Mouse (Mus musculus) forebrain, embryonic 15.5 days (tissue): ENCODE measurements around the gene Slc15a4. TPM values are rescaled to one million over a fixed set of nuclear protein-coding genes. Genes with fewer than 3 reads are reported as not detected.

Experiments used
- ATAC-seq: fragments of 200-750 bp; cut with Nextera tagmentation; replicated peaks from 2 replicates; pipeline ENCODE4 v1.8.0; 2017; ENCODE audit warnings: mild to moderate bottlenecking, moderate TSS enrichment, moderate library complexity
- H3K27ac ChIP-seq: fragments of 300-500 bp; sonication (generic); replicated peaks from 2 replicates; pipeline ENCODE4 v1.5.1; 2015; ENCODE audit warnings: mild to moderate bottlenecking, inconsistent platforms
- H3K27me3 ChIP-seq: fragments of 300-500 bp; sonication (generic); 2 replicates; pipeline ENCODE4 v1.6.1; 2015; ENCODE audit warnings: inconsistent platforms
- H3K36me3 ChIP-seq: fragments of 300-500 bp; sonication (generic); 2 replicates; pipeline ENCODE4 v1.6.1; 2015; ENCODE audit warnings: mild to moderate bottlenecking, inconsistent platforms
- H3K4me1 ChIP-seq: fragments of 300-500 bp; sonication (generic); 2 replicates; pipeline ENCODE4 v1.6.1; 2015; ENCODE audit warnings: inconsistent platforms
- H3K4me2 ChIP-seq: fragments of 300-500 bp; sonication (generic); replicated peaks from 2 replicates; pipeline ENCODE4 v1.6.1; 2015; ENCODE audit warnings: mild to moderate bottlenecking, inconsistent platforms
- H3K4me3 ChIP-seq: fragments of 300-500 bp; sonication (generic); 2 replicates; pipeline ENCODE4 v1.5.1; 2015; ENCODE audit warnings: mild to moderate bottlenecking, inconsistent platforms
- H3K9ac ChIP-seq: fragments of 300-500 bp; sonication (generic); replicated peaks from 2 replicates; pipeline ENCODE4 v1.6.1; 2015; ENCODE audit warnings: mild to moderate bottlenecking, inconsistent platforms
- H3K9me3 ChIP-seq: fragments of 300-500 bp; sonication (generic); 2 replicates; pipeline ENCODE4 v1.6.1; 2016; ENCODE audit warnings: inconsistent platforms
- WGBS: fragments of 180-500 bp; shearing (Covaris S2); methylation state at CpG from one replicate; pipeline ENCODE4 v1.1.7; 2015; ENCODE audit warnings: mixed read lengths; 5-methylcytosine and 5-hydroxymethylcytosine counted together
- polyA plus RNA-seq: library from polyadenylated mRNA; unstranded; fragments of >200 nt; fragmentation: Nextera tagmentation; extraction: Ambion mirVana; gene quantifications from 2 replicates; pipeline ENCODE4 v1.2.1, GENCODE M21; 2015

The Slc15a4 gene
- polyA plus RNA-seq, 1 experiment from 2014 or later, result 29.1 TPM

DNA sequence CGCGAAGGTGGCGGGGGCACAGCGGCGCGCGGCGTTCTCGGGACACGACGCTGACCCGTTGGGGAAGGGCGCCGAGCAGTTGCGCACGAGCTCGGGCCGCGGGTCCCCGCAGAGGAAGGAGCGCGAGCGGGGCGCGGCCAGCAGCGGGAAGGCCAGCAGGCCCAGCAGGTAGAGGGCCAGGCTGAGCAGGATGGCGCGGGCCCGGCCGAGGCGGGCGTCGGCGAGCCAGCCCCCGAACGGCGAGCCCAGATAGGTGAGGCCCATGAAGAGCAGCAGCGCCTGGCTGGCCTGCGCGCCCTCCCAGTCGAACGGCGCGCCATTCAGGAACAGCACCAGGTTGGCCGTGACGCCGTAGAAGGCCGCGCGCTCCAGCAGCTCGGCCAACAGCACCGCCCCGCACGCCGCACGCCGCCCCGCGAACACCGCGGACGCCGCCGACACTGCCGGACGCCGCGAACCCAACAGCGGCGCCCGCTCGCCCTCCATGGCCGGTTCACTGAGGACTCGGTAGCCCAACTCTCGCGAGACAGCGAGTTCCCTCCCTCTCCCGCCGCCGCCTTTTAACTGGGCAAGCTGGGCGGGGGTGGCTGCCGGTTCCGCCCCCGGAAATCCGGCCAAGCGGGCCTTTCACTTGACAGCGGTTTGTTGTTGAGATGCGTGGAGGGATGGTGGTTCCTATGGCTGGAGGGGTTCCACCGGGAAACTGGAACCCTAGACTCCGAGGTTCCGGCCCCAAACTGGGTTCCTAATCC lies 15.6 kb downstream of the Slc15a4 start:
- Histone ChIP-seq H3K4me2 (peak overlapping the region; percentile 88), H3K4me1 (peaks cover 33% of the 10 kb centered on the region), H3K27me3 (no peaks in the 10 kb centered on the region), H3K9ac (peak overlapping the region; percentile 99), H3K27ac (peak overlapping the region; percentile 80), H3K9me3 (no peaks in the 10 kb centered on the region), H3K36me3 (no peaks in the 10 kb centered on the region), H3K4me3 (peak overlapping the region; percentile 98)
- under 1% methylated on average over 87 of the region's 91 CpGs for WGBS
- peak; percentile 96 for ATAC-seq

DNA sequence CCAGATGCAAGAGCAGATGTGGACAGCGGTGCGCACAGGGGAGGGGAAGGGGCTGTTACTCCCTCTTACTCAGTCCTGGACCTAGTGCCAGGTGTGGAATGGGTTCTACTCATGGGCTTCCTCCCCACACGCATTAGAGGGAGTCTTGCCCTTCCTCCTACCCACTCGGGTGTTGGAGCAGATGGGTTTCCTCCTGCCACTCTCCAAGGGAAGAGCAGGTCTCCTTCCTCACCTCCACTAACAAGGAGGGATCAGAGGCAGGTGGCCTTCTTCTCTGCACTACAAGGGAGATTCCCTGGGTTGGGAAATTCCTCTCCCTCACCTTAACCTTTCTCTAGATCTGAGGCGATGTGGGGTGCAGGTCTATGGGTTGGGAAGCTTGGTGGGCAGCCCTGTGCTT lies 16.5 kb downstream of the Slc15a4 start:
- ATAC-seq, result 0 out of 2 replicates have a peak, but pooled peaks have one; percentile 2

DNA sequence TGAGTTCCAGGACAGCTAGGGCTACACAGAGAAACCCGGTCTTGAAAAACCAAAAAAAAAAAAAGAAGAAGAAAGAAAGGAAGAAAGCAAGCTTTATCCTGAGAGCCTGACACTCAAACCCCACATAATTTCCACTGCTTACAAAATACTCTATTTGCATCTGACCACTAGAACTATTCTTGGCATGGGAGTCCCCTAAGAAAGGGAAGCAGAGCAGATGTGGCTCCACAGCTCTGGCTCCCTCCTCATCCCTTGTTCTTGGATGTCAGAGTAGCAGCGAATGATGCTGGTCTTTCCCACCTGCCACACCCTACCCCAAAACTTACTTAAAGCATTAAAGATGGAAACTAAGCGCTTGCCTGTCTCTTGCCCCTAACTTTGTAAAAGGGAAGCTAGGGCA lies 17.2 kb downstream of the Slc15a4 start:
- Histone ChIP-seq H3K27me3 (no peaks in the 10 kb centered on the region), H3K4me2 (peak overlapping the region; percentile 88), H3K9ac (peak overlapping the region; percentile 99), H3K4me3 (peak overlapping the region; percentile 98), H3K36me3 (no peaks in the 10 kb centered on the region), H3K9me3 (no peaks in the 10 kb centered on the region), H3K27ac (no peak overlapping the region), H3K4me1 (peaks cover 39% of the 10 kb centered on the region)
- WGBS, result 69% methylated on average over 3 of the region's 3 CpGs
- no peak for ATAC-seq

More for the DNA sequence above, 16.5 kb downstream of the Slc15a4 start:
- Histone ChIP-seq H3K4me2 (peak overlapping the region; percentile 88), H3K27ac (peak overlapping the region; percentile 7; the same call in 1 of the 2 replicates), H3K4me1 (peaks cover 35% of the 10 kb centered on the region), H3K9ac (peak overlapping the region; percentile 99), H3K4me3 (peak overlapping the region; percentile 98), H3K9me3 (no peaks in the 10 kb centered on the region), H3K36me3 (no peaks in the 10 kb centered on the region), H3K27me3 (no peaks in the 10 kb centered on the region)
- 26% methylated on average over 5 of the region's 5 CpGs for WGBS

DNA sequence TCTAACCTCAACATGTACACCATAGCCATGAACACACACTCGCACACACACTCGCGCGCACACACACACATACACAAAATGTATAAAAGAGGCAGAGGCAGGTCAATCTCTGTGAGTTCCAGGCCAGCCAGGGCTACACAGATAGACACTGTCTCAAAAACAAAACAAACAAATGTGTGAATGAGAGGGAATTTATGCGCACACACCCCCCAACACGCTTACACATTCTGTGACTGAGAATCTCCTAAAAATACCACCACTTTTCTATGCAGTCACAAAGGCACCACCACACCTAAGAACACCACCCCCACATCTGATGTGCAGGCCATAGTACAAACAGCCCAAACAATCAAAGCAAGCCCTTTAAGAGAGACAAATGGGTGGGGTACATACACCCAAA lies 20.3 kb downstream of the Slc15a4 start:
- Histone ChIP-seq H3K4me2 (no peak overlapping the region), H3K4me3 (no peak overlapping the region), H3K9me3 (no peaks in the 10 kb centered on the region), H3K27me3 (no peaks in the 10 kb centered on the region), H3K36me3 (peaks cover 7% of the 10 kb centered on the region), H3K27ac (no peak overlapping the region), H3K9ac (no peak overlapping the region), H3K4me1 (peaks cover 36% of the 10 kb centered on the region)
- ATAC-seq, result no peak
- 92% methylated on average over 6 of the region's 6 CpGs for WGBS

DNA sequence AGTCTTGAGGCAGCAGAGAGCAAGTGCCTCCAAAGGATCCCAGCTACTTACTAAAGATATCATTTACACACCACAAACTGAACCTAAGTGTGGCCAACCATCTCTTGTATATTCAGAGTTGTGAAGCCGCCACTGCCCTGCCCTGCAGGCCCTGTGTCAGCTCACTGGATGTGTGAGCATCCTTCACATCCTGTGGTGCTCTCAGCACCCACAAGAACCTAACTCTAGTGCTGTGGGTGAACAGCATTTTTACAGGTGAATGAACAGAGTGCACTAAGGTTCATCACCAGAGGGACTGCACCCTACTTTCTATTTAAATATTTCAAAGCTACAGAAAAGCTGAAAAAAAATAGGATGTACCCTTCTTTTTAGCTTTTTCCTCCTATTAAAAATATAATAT lies 20.8 kb downstream of the Slc15a4 start:
- ATAC-seq, result no peak
- no peak overlapping the region for H3K4me2 ChIP-seq
- H3K4me1 ChIP-seq, result peaks cover 35% of the 10 kb centered on the region
- no peak overlapping the region for H3K9ac ChIP-seq
- WGBS, result 93% methylated on average over 1 of the region's 1 CpGs
- H3K27me3 ChIP-seq, result no peaks in the 10 kb centered on the region
- H3K27ac ChIP-seq, result no peak overlapping the region
- H3K4me3 ChIP-seq, result no peak overlapping the region
- peaks cover 10% of the 10 kb centered on the region for H3K36me3 ChIP-seq
- no peaks in the 10 kb centered on the region for H3K9me3 ChIP-seq

DNA sequence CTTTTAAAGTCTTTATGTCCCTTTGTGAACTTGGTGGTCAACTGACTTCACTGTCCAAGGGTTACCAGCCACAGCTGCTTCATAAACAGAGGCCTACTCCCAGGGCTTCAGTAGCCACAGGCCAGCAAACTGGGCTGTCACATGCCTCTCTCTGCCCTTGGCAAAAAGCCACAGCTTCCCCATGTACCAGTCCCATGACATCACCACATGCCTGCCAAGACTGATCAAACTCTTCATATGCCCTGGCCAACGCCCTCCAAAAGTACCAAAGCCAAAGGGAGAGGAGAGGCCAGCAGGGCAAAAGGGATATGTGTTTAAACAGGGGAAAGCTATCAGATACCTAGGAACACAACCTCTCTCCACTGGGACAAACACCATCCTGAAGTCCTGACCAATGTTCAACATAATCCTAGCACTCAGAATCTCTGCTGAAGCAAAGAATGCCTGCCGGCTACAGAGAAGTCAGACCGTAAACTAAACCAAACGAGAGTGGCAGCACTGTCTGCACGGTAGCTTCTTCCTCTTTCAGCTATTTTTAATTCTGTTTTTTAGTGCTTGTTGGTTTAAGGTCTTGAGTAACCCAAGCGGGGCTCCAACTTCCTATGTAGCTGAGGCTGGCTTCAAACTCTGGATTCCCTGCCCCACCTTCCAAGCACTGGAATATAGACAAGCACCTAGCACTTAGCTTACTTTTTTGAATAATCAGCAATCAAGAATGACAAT lies 21.7 kb downstream of the Slc15a4 start:
- 86% methylated on average over 6 of the region's 6 CpGs for WGBS
- H3K27me3 ChIP-seq, result no peaks in the 10 kb centered on the region
- H3K36me3 ChIP-seq, result peaks cover 11% of the 10 kb centered on the region
- H3K9me3 ChIP-seq, result no peaks in the 10 kb centered on the region
- ATAC-seq, result no peak
- H3K4me3 ChIP-seq, result no peak overlapping the region
- no peak overlapping the region for H3K4me2 ChIP-seq
- no peak overlapping the region for H3K9ac ChIP-seq
- peaks cover 30% of the 10 kb centered on the region for H3K4me1 ChIP-seq
- no peak overlapping the region for H3K27ac ChIP-seq

DNA sequence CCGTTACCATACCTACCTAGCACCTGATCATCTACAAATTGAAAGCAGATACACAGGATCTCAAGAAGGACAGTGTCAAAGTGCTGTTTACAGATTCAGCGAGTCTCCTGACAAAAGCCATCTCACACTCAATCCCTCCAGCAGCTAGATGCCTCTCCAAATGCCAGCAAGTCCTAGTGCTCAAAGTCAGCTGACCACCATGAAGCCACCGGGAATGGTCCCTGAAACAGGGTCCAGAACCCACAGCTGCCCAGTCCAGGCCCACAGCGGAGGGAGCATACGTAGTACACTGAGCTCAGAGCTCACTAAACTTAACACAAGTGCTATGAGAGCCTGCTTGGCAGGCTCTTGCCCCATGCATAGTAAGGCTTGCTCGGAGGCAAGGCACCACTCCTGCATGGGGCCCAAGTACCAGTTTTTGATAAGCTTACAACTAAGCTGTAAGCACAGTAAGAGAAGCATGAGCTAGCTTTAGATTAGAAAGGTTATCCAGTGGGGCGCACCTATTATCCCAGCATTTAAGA lies 23.4 kb downstream of the Slc15a4 start:
- Histone ChIP-seq H3K27ac (no peak overlapping the region), H3K27me3 (no peaks in the 10 kb centered on the region), H3K36me3 (peaks cover 18% of the 10 kb centered on the region), H3K9me3 (no peaks in the 10 kb centered on the region), H3K9ac (no peak overlapping the region), H3K4me2 (no peak overlapping the region), H3K4me1 (peaks cover 13% of the 10 kb centered on the region), H3K4me3 (no peak overlapping the region)
- WGBS, result 87% methylated on average over 7 of the region's 7 CpGs
- ATAC-seq, result no peak

DNA sequence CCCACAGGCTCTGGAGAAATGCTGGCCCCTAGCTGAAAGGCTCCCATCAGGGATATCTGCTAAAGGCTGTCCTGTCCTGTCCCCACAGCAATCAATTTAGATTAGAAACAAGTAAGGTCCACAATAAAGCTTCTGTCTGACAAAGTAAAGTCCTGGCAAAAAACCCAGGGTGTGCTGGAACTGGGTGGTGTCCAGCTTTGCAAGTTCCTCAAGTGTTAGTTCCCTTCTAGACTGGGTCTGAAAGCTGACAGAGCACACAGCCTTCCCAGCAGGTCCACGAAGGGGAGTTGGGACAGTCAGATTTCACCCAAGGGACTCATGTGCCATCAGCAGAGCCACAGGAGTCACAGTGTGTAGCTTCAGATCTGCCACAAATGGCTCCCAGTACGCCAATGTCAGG lies 25.2 kb downstream of the Slc15a4 start:
- Histone ChIP-seq H3K4me2 (no peak overlapping the region), H3K36me3 (peaks cover 33% of the 10 kb centered on the region), H3K27me3 (no peaks in the 10 kb centered on the region), H3K4me1 (0 out of 2 replicates have a peak, but pooled peaks cover 6% of the 10 kb centered on the region), H3K9me3 (no peaks in the 10 kb centered on the region), H3K27ac (no peak overlapping the region), H3K4me3 (no peak overlapping the region), H3K9ac (no peak overlapping the region)
- ATAC-seq, result no peak
- WGBS, result 90% methylated on average over 2 of the region's 2 CpGs

DNA sequence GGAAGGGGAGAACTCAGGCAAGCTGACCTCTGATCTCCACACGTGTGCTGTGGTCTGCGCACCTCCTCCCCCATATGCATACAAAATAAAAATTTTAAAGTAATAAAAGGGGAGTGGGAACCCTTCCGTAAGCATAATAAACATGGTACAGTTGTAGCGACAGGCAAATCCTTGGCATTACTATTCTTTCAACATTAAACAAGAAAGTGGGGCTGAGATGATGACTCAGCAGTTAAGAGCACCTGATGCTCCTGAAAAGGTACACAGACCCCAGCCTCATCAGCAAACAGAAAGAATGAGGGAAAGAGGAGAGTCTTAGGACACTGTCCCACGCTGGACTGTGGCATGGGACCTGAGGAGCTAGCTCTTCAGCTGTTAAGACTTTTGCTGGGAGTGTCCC lies 29.7 kb downstream of the Slc15a4 start:
- Histone ChIP-seq H3K4me1 (no peaks in the 10 kb centered on the region), H3K4me2 (no peak overlapping the region), H3K9ac (no peak overlapping the region), H3K27ac (no peak overlapping the region), H3K4me3 (no peak overlapping the region), H3K9me3 (no peaks in the 10 kb centered on the region), H3K36me3 (peaks cover 68% of the 10 kb centered on the region), H3K27me3 (no peaks in the 10 kb centered on the region)
- no peak for ATAC-seq
- WGBS, result 95% methylated on average over 5 of the region's 5 CpGs

DNA sequence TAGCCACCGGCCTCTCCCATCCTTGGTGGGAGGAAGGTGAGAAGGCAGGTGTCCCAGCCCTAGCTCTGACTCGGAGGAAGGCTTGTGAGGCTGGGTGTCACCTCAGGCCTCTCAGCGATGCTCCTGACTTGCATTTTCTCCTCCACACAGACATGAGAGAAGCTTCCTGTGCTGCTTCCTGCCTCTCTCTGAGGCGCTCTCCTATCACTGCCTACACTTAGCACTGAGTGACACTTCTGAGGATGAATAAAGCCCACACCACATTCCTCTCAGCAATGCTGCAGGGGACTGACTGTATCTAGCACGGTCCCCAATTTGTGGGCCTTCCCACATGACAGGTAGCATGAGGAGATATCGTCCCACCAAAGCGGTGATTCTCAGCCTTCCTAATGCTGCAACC lies 35.8 kb downstream of the Slc15a4 start:
- Histone ChIP-seq H3K9ac (no peak overlapping the region), H3K4me3 (no peak overlapping the region), H3K27me3 (no peaks in the 10 kb centered on the region), H3K36me3 (peaks cover 79% of the 10 kb centered on the region), H3K4me1 (no peaks in the 10 kb centered on the region), H3K27ac (no peak overlapping the region), H3K4me2 (no peak overlapping the region), H3K9me3 (no peaks in the 10 kb centered on the region)
- WGBS, result 93% methylated on average over 7 of the region's 7 CpGs
- no peak for ATAC-seq

DNA sequence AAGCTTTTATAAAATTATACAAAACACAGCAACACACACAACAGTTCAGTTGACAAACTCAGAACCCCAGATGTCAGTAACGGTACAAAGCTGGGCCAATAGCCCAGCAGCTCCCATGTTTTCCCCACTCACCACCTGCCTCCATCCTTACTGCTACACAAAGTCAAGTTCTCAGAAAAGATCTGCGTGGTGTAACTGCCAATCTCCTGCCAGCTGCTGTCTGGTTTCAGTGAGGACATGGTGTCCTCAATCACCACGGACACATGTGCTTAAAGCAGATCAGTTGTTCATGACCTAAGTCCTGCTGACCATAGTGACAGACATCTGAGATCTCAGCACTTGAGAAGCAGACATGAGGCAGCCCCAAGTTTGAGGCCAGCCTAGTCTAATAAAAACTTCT lies 37.0 kb downstream of the Slc15a4 start:
- no peak for ATAC-seq
- Histone ChIP-seq H3K9ac (no peak overlapping the region), H3K36me3 (peaks cover 69% of the 10 kb centered on the region), H3K4me3 (no peak overlapping the region), H3K27me3 (no peaks in the 10 kb centered on the region), H3K27ac (no peak overlapping the region), H3K9me3 (no peaks in the 10 kb centered on the region), H3K4me1 (no peaks in the 10 kb centered on the region), H3K4me2 (no peak overlapping the region)
- WGBS, result 87% methylated on average over 3 of the region's 3 CpGs

DNA sequence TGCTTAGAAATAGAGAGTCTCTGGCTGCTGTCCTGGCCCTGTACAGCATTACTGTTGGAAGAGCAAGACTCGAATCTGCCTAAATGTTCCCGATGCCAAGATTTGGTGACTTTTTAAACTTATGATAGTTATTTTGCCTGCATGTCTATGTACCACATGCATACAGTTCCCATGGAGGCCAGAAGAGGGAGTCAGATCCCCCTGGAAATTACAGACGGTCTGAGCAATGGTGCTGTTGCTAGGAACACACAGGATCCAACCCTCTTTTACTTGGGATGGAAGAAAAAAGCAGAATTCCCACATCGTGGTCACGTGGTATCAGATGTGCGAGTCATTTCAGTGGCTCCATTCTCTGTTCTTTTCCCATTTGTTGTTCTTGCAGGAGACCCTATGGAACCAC lies 39.8 kb downstream of the Slc15a4 start:
- Histone ChIP-seq H3K27ac (no peak overlapping the region), H3K4me1 (no peaks in the 10 kb centered on the region), H3K9me3 (no peaks in the 10 kb centered on the region), H3K36me3 (peaks cover 46% of the 10 kb centered on the region), H3K4me2 (no peak overlapping the region), H3K27me3 (no peaks in the 10 kb centered on the region), H3K4me3 (no peak overlapping the region), H3K9ac (no peak overlapping the region)
- 77% methylated on average over 6 of the region's 6 CpGs for WGBS
- ATAC-seq, result no peak
